Mouse (Mus musculus) hindbrain, embryonic 10.5 days (tissue): ENCODE measurements around the gene Plpp6. TPM values are rescaled to one million over a fixed set of nuclear protein-coding genes. Genes with fewer than 3 reads are reported as not detected.
"Not testable (repeated sequence)": the region's sequence is repeated elsewhere in the genome, so short reads cannot be mapped to it uniquely, and the experiment has no call there.

Experiments used
- DNase-seq: peaks from one replicate; pipeline ENCODE4 v3.0.0-alpha.2; 2017; ENCODE audit warnings: low spot score
- H3K27ac ChIP-seq: fragments of 300-500 bp; sonication (generic); 2 replicates; pipeline ENCODE4 v1.5.1; 2016; ENCODE audit warnings: mild to moderate bottlenecking, moderate library complexity
- H3K27me3 ChIP-seq: fragments of 300-500 bp; sonication (generic); 2 replicates; pipeline ENCODE4 v1.6.1; 2016; ENCODE audit warnings: mild to moderate bottlenecking; ENCODE audit not compliant: poor library complexity, insufficient read depth, severe bottlenecking
- H3K36me3 ChIP-seq: fragments of 300-500 bp; sonication (generic); 2 replicates; pipeline ENCODE4 v1.6.1; 2016; ENCODE audit warnings: mild to moderate bottlenecking, moderate library complexity
- H3K4me1 ChIP-seq: fragments of 300-500 bp; sonication (generic); replicated peaks from 2 replicates; pipeline ENCODE4 v1.6.1; 2016; ENCODE audit warnings: mild to moderate bottlenecking
- H3K4me3 ChIP-seq: fragments of 300-500 bp; sonication (generic); 2 replicates; pipeline ENCODE4 v1.5.1; 2016; ENCODE audit warnings: mild to moderate bottlenecking, moderate library complexity
- H3K9me3 ChIP-seq: fragments of 300-500 bp; sonication (generic); 2 replicates; pipeline ENCODE4 v1.6.1; 2016; ENCODE audit warnings: mild to moderate bottlenecking, moderate library complexity
- WGBS: fragments of 180-500 bp; shearing (Covaris S2); methylation state at CpG from one replicate; pipeline ENCODE4 v1.1.7; 2016; 5-methylcytosine and 5-hydroxymethylcytosine counted together
- polyA plus RNA-seq: library from polyadenylated mRNA; unstranded; fragments of >200 nt; fragmentation: Nextera tagmentation; extraction: Ambion mirVana; gene quantifications from 2 replicates; pipeline ENCODE4 v1.2.1, GENCODE M21; 2016

Gene Plpp6
- polyA plus RNA-seq, 1 experiment from 2014 or later = 5.2 TPM

DNA sequence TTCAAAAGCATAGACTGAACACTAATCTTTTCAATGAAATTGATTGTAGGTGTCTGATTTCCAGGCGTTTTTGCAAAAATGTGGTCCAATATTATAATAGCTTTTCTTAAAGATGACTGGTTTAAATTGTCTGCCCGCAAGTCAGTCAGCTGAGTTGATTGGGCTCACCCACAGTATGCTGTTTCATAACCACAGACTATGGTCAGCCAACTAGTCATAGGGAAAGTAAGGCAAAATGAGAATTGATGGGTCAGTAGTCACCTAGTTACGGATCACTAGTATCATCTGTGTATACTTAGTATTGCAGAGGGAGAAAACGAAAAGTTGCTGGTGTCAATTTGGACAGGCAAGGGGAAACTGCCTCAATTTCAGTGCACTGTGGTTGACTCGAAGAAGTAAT lies 27.6 kb downstream of the Plpp6 start:
- Histone ChIP-seq H3K27ac (peak overlapping the region; percentile 94; the same call in 1 of the 2 replicates), H3K4me1 (peaks cover 17% of the 10 kb centered on the region), H3K36me3 (peaks cover 43% of the 10 kb centered on the region), H3K27me3 (no peaks in the 10 kb centered on the region), H3K4me3 (peak overlapping the region; percentile 97), H3K9me3 (no peaks in the 10 kb centered on the region)
- DNase-seq = no peak
- WGBS = 74% methylated on average over 5 of the region's 5 CpGs

DNA sequence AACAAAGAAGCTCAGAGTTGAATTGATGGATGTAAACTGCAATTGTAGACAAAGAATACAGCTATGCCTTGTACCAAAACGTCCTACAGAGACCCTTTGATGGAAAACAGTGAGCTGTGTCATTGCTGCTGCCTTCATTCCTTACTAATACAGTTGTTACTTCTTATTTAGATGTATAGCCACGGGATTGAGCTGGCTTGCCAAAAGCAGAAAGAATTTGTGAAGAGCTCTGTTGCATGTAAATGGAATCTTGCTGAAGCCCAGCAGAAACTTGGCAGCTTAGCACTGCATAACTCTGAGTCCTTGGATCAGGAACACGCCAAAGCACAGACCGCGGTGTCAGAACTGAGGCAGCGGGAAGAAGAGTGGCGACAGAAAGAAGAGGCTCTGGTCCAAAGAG lies 31.1 kb downstream of the Plpp6 start:
- WGBS = 82% methylated on average over 7 of the region's 7 CpGs
- no peaks in the 10 kb centered on the region for H3K27me3 ChIP-seq
- no peak overlapping the region for H3K27ac ChIP-seq
- DNase-seq = no peak
- no peaks in the 10 kb centered on the region for H3K9me3 ChIP-seq
- H3K4me1 ChIP-seq = peaks cover 10% of the 10 kb centered on the region
- H3K36me3 ChIP-seq = peaks cover 73% of the 10 kb centered on the region
- H3K4me3 ChIP-seq = no peak overlapping the region

DNA sequence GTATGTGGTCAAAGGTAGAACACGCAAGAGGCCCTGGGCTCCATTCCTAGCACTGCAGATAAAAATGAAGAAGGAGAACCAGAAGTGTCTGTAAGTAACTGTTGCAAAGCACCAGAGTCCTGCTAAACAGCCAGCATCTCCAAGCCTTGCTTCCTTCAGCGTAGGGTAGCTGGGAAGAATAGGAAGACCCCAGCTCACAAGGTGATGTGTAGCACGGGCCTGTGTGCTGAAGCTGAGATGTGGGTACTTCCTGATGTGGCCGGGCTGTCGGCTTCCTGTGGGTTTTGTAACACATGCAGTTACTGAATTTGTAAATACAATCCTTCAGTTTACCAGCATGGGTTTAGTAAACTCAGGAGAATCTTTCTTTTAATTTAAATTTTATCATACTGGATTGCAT lies 31.6 kb downstream of the Plpp6 start:
- Histone ChIP-seq H3K4me3 (no peak overlapping the region), H3K4me1 (peaks cover 10% of the 10 kb centered on the region), H3K27me3 (no peaks in the 10 kb centered on the region), H3K36me3 (peaks cover 78% of the 10 kb centered on the region), H3K27ac (no peak overlapping the region), H3K9me3 (no peaks in the 10 kb centered on the region)
- 93% methylated on average over 5 of the region's 5 CpGs for WGBS
- no peak for DNase-seq

DNA sequence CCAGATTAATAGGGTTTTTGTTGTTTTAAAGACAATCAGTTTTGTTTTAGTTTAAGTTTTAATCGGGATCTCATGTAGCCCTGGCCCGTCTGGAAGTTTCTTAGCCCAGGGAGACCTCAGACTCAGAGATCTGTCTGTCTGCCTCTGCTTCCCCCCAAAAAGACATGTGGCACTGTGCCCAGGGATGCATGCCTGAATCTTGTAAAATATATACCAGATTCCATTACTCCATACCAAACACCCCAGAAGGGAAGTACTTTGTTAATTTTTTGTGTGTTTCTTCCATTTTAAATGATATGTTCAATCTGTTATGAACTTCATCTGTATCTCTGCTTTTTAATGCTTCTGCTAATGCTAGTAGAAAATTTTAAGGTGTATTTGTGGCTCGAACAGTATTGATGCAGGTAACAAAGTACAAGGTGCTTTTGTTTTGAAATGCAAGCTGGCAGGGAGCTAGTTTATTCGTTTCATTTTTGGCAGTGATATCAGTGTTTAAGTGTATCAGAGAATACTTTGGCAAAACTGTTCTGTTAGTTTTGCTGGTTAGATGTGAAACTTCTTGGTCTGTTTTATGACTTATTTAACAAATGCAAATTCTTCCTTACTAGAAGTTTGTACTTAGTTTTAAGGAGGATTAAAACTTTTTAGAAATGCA lies 34.4 kb downstream of the Plpp6 start:
- peaks cover 95% of the 10 kb centered on the region for H3K36me3 ChIP-seq
- H3K4me3 ChIP-seq = no peak overlapping the region
- H3K9me3 ChIP-seq = no peaks in the 10 kb centered on the region
- DNase-seq = no peak
- H3K4me1 ChIP-seq = no peaks in the 10 kb centered on the region
- no peaks in the 10 kb centered on the region for H3K27me3 ChIP-seq
- WGBS = 95% methylated on average over 4 of the region's 4 CpGs
- H3K27ac ChIP-seq = no peak overlapping the region

DNA sequence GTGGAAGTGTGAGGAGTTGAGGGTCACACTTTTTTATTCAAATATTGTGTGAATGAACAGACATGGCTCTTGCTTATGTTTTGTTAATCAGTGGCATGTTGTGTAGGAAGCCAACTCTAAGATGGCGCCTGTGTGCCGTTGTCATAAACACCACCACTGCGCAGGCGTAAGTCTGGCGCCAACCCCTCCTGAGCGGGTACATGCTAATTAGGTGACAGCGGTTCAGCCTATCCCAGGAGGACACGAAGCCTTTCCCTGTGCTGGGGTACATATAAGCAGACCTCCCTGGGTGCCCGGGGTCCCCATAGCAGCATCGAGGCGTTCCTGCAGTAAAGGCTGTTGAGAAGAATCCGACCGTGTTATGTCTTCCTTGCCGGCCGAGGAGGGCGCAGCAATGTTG lies 36.6 kb downstream of the Plpp6 start:
- DNase-seq, H3K9me3 ChIP-seq, H3K27ac ChIP-seq, H3K27me3 ChIP-seq, H3K4me1 ChIP-seq, H3K4me3 ChIP-seq: not testable (repeated sequence)
- H3K36me3 ChIP-seq = peaks cover 80% of the 10 kb centered on the region
- WGBS = 97% methylated on average over 16 of the region's 16 CpGs

DNA sequence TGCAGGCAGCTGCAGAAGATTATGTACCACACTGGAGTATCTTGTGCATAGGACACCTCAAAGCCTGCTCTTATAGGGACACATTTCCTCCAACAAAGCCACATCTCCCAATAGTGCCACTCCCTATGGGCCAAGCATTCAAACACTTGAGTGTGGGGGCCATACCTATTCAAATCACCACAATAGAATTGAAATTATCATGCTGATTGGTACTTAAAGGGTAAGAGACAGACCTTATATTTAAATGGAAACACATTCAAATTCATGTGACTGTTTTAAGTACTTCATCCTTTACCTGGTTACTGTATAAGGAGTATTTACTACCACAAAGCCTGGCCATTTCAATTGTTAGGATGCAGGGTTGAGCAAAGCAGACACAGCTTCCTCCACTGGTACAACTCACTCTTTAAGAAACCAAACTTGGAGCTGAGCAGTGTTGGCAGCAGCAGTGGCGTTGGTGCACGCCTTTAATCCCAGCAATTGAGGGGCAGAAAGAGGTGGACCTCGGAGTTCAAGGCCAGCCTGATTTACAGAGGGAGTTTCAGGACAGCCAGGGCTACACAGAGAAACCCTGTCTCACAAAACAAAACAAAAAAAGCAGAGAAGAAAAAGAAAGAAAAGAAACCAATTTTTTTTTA lies 44.4 kb downstream of the Plpp6 start:
- Histone ChIP-seq H3K9me3 (no peaks in the 10 kb centered on the region), H3K4me3 (no peak overlapping the region), H3K36me3 (peaks cover 72% of the 10 kb centered on the region), H3K27me3 (no peaks in the 10 kb centered on the region), H3K4me1 (no peaks in the 10 kb centered on the region), H3K27ac (no peak overlapping the region)
- no peak for DNase-seq
- 90% methylated on average over 3 of the region's 3 CpGs for WGBS

DNA sequence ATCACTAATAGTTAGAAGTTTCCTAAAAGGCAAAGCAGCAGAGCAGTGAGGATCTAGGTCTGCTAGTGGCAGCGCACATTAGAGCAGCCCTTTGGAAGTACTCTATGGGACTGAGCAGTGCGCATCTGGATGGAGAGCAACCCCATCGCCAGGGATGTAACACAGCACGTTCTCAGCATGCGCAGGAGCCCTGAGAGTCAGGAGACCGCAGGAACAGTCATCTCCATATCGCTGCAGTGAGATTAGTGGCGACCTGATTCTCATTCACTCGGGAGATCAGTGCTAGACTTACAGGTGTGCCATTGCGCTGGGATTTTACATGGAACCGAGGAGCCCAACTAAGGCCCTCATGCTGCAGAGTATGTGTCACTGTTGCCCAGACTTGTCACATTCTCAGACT lies 45.3 kb downstream of the Plpp6 start:
- H3K9me3 ChIP-seq = no peaks in the 10 kb centered on the region
- H3K4me3 ChIP-seq = no peak overlapping the region
- no peak overlapping the region for H3K27ac ChIP-seq
- peaks cover 79% of the 10 kb centered on the region for H3K36me3 ChIP-seq
- WGBS = 94% methylated on average over 11 of the region's 11 CpGs
- H3K4me1 ChIP-seq = no peaks in the 10 kb centered on the region
- no peak for DNase-seq
- H3K27me3 ChIP-seq = no peaks in the 10 kb centered on the region

DNA sequence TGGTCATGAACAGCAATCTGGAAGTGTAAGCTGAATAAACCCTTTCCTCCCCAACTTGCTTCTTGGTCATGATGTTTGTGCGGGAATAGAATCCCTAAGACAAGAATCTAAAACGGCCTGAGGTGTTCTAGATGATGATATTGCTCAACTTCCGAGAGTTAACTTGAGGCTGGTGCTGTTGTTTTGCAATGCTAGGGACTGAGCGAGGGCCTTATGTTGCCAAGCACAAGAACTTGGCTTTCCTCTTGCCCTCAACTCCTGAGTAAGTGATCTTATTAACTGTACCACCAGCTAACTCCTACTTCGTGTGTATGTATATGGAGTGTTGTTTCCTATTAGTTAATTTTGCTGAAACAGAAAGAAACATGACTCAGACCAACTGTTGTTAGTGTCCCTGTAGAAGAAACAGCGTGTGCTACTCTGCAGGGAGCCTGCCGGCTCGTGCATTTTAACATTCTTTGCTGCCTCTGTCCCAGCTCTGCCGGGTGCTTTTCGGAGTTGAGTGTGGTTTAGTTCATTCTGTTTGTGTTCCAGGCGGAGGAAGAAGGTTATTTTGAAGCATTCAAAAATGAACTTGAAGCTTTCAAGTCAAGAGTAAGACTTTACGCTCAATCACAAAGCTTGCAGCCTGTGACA lies 47.7 kb downstream of the Plpp6 start:
- no peaks in the 10 kb centered on the region for H3K4me1 ChIP-seq
- H3K36me3 ChIP-seq = peaks cover 93% of the 10 kb centered on the region
- H3K4me3 ChIP-seq = no peak overlapping the region
- H3K27ac ChIP-seq = no peak overlapping the region
- no peaks in the 10 kb centered on the region for H3K9me3 ChIP-seq
- 87% methylated on average over 12 of the region's 12 CpGs for WGBS
- H3K27me3 ChIP-seq = no peaks in the 10 kb centered on the region
- DNase-seq = no peak

DNA sequence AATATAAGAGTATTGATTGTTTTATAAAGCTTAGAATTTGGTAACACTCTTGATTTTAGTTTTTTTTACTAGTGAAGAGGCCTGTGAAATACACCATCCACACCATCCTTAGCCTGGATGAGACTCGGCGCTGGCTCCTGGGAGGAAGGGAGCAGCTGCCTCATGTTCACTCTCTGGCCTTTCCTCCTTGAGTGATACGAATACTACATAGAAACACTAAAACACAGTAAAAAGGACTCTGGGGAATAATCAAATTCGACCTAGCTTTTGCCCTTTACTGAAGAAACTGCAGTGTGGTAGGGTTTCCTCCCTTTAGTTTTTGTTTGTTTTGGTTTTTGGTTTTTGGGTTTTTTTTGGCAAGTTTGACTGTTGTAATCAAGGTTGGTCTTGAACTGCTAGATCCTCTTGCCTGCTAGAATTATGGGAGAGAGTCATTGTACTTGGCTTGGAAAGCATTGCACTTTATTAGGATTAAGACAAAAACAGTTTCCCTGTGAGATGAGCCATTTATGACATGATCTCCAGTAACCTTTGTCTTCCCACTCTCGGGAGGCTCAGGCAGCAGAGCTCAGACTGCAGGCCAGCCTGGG lies 50.8 kb downstream of the Plpp6 start:
- H3K9me3 ChIP-seq = no peaks in the 10 kb centered on the region
- H3K27ac ChIP-seq = no peak overlapping the region
- no peak for DNase-seq
- H3K4me3 ChIP-seq = no peak overlapping the region
- 83% methylated on average over 5 of the region's 5 CpGs for WGBS
- no peaks in the 10 kb centered on the region for H3K27me3 ChIP-seq
- H3K36me3 ChIP-seq = peaks cover 93% of the 10 kb centered on the region
- H3K4me1 ChIP-seq = no peaks in the 10 kb centered on the region

DNA sequence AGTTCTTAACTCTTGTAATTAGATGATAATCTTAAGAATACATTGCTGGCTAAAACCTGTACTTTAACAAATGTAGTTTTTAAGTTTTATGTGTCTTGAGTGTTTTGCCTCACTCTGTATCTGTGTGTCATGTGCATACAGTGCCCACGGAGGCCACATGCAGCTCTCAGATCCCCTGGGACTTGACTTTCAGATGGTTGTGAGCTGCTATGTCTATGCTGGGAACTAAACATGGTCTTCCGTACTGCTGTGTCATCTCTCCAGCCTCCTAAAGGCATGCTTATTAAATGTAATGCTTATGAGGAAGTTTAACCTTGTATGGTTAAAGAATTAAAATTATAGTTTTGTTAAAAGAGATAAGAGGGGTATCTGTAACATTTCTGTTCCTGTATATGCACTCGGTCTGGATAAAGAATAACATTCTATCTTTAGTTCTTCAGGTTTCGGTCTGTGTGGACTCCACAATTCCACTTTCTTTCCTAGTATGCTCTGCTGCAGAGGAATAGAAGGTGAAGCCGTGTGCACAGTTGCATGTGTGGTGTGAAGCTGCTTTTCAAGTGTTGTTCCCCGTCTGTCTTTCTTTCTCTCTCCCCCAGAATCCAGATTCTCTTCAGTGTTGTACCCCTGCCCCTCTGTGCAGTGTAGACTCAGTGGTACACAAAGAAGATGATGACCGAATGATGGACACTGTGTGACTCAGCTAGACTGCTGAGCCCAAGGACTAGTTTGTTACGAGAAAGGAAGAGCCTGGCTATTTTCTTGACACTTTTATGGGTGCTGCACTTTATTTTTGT lies 51.9 kb downstream of the Plpp6 start:
- Histone ChIP-seq H3K27me3 (no peaks in the 10 kb centered on the region), H3K4me3 (no peak overlapping the region), H3K4me1 (no peaks in the 10 kb centered on the region), H3K36me3 (peaks cover 98% of the 10 kb centered on the region), H3K9me3 (no peaks in the 10 kb centered on the region), H3K27ac (no peak overlapping the region)
- 88% methylated on average over 8 of the region's 8 CpGs for WGBS
- no peak for DNase-seq

DNA sequence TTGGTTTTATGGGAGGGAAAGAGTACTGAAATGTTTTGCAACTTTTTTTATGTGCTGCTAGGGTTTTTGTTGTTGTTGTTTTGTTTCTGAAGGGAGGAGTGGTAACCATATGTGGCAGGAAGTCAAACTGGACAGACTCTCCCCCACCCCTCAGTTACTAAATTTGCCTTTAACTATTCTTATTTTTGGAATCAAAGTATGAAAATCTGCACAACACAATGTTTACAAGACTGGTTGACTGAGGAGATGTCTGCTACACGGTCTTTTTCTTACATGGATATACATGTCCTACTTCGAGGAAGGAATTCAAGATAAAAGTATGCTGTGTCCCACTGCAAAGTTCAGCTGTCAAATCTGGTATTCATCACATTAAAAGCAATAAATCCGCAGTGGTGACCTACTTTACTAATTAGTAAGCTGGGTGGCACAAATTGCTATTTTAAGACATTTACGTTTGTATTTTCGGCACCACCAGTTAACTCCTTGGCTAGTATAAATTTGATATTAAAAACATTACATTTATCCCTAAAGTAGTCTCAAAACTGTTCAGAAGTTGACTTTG lies 52.5 kb downstream of the Plpp6 start:
- Histone ChIP-seq H3K4me1 (no peaks in the 10 kb centered on the region), H3K9me3 (no peaks in the 10 kb centered on the region), H3K36me3 (peaks cover 98% of the 10 kb centered on the region), H3K27ac (no peak overlapping the region), H3K4me3 (no peak overlapping the region), H3K27me3 (no peaks in the 10 kb centered on the region)
- 93% methylated on average over 5 of the region's 5 CpGs for WGBS
- DNase-seq = no peak
